Mouse (Mus musculus): ENCODE measurements around the gene Nhsl2.

The Nhsl2 gene

DNA sequence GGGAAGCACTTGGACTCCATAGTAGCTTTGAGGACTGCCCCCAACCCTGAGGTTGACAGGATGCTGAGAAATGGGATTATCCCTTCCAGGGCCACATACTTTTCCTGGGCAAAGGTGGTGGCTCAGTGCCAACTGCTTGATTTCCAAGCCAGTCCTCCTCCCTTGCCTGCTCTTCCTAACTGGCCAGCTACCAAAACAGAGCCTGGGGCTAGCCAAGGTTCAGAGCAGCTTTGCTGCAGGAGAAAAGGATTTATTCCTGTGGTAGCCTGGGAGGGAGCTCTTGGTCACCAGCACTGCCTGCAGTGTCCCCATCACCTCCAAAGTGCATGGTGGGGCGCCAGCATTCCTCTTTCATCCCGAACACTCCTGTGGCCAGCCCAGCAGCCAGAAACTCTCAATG, 188.3 kb downstream of the Nhsl2 start:
- in situ Hi-C loops (cut with MseI, MboI): no loop called here

DNA sequence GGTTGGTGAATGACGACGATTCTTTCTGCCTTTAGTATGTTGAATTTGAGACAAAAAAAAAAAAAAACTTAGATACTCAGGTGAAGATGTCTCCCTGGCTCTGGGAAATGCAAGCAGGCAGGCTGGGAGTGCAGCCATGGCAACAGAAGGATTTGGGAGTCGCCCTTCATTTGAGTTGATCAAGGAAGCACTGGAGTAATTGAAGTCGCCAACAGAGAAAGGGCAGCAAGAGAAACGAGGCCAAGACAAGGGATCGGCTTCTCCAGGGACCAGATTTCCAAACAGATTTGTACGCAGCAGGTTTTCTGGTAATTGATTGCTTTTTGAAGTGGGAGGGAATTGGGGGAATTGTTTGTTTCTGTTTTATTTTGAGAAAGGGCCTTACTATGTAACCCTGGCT, 192.4 kb downstream of the Nhsl2 start:
- in situ Hi-C loops (cut with MseI, MboI): loop anchor here in 1 of 2 experiments (10.0 kb wide), 1 partner anchor 57 kb away; no protein-coding TSS in a partner anchor

DNA sequence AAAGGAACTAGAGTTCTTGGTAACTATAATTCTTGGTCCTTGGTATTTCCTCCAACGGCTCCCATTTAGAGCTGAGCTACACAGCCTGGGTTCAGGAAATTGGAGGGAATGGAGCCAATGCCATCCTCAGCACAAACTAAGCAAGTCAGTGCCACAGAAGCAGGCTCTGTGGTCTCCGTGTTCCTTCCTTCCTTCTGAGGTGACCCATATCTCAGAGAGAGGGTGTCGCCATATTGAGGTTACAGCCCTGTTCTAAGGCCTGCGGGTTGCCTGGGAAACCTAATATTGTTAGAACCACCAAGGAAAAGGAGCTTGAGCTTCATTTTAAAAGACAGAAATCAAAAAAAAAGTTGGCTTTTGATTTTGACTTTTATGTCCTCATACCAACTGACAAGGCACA, 193.2 kb downstream of the Nhsl2 start:
- in situ Hi-C loops (cut with MseI, MboI): loop anchor here in 1 of 2 experiments (10.0 kb wide), 1 partner anchor 58 kb away; no protein-coding TSS in a partner anchor

DNA sequence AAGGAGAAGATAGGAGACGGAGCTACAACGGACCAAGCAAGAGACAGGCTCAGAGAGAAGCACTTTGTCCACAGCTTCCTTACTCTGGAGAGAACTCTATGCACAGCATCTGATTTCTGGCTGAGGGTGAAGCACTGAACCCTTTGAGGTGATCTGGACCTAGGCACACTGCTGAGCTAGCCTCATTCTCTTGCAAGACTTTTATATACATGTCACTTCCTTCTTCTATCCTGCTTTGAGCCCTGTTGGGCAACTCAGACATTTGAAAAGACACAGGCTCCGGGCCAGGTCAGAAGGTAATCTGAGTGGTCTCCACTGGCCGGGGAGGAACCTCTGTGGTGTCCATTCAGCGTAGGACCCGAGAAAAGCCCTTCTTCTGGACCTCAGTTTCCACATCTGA, 201.4 kb downstream of the Nhsl2 start:
- in situ Hi-C loops (cut with MseI, MboI): no loop called here

DNA sequence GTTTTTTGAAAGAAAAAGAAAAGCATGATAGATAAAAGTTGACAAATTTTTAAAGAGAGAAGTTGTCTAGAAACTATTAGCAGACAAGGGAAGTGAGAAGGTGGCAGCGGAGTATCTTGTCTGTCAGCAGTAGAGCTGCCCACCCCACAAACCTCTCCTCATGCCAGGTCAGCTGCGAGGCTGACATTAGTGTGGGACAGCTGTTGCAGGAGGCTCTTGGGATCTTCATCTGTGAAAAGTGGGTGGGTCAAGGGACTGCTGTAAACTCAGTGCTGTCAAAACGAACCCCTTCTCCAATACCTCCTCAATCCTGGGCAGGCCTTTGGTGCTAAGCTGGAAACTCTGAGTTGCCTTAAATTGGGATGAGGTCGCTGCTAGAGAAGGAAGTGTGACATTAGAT, 202.0 kb downstream of the Nhsl2 start:
- in situ Hi-C loops (cut with MseI, MboI): no loop called here

DNA sequence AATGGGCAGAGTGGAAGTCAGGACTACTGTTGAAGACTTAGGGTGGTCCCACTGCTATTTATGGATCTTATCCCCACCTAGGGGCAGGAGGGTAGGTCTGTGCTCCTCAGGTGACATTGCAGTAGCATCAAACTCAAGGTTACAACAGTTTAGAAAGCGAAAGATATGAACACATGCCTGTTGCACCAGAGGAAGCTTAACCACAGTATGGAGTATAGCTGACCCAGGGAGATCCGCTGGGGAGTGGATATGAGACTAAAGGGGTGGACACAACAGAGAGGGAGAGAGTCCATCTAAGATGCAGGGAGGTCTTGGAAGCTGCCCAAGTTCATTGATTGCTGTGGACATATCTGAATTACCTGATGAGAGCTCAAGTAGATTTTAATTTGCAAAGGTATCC, 204.2 kb downstream of the Nhsl2 start:
- in situ Hi-C loops (cut with MseI, MboI): no loop called here

DNA sequence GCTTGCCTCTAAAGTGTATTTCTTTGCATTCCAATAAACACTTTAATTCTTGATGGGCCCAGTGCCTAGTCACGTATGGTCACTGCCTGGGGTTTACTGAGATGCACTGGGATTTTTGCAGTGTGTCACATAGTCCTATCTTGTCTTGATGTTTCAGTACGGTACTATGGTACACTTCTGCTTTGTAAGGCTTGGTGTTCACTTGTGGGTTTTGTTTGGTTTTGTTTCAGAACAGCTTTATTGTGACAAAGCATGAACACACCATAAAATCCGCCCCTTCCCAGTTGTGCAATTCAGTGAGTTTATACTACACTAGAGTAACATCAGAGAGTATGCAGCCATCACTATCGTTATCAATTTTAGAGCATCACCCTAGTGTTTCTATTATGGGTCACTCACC, 204.8 kb downstream of the Nhsl2 start:
- in situ Hi-C loops (cut with MseI, MboI): no loop called here

DNA sequence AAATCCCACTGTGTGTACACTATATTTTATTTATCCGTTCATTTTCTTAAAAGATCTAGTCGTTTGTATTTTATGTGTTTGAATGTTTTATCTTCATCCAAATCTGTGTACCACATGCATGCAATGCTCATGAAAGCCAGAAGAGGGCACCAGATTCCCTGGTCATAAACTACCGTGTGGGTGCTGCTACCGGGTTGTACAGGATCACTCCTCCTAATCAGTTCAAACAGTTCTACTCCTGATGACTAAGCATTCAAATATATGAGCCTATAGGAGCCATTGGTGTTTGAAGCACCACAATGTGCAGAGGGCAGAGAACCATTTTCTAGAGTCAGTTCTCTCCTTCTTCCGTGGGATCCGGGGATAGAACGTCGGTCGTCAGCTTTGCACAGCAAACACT, 210.3 kb downstream of the Nhsl2 start:
- in situ Hi-C loops (cut with MseI, MboI): no loop called here

DNA sequence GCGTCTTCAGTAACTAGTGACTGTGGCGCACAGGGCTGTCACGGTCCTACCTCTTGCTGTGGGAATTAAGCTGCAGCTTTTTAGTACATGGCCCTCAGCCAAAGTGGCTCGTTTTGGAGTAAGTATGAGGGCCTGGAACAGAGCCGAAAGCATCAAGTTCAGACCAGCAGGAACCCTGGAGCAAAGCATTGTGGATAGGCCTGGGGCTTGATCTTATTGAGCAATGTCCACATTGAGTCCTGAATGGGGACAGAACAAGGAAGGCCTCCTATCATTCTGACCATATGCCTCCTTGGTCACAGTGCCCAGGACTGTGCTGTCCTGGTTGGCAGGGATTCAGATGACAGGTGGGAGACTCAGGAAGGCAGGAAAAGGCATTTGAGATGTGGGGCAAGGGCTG, 211.1 kb downstream of the Nhsl2 start:
- in situ Hi-C loops (cut with MseI, MboI): loop anchor here (10.0 kb wide), 1 partner anchor 105 kb away; no protein-coding TSS in a partner anchor

DNA sequence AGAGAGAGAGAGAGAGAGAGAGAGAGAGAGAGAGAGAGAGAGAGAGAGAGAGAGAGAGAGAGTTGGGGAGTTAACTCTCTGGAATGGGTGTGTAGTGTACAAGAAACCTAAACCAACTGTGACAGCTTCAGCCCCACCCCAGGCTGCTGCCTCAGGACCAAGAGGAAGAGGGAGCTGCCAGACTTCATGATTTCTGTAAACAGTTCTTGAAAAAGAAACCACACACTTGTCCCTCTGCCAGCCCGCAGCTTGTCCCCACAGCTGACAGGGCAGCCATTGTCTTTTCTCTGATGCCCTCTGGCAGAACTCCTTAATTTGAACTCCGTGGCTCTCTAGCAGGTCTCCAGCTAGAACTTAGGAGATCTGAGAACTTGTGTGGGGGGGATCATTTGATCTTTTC, 211.7 kb downstream of the Nhsl2 start:
- in situ Hi-C loops (cut with MseI, MboI): loop anchor here (10.0 kb wide), 1 partner anchor 106 kb away; no protein-coding TSS in a partner anchor

DNA sequence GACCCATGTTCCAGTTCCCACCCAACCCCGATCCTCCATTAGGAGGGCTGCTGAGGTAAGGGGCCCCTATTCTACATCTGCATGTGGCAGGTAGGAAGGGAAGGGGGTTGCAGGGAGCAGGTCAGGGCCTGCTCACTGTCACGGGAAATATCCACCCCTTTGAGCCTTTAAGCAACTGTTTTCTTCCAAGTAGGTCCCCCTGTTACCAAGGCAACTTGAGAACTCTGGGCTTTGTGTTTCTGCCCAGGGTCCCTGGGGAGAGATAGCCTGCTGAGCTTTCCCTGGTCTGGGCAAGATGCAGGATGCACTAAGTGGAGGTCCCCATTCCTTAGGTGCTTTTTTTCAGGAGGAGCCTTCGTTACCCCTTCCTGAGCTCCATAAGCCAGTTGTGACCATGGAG, 214.9 kb downstream of the Nhsl2 start:
- in situ Hi-C loops (cut with MseI, MboI): loop anchor here (10.0 kb wide), 1 partner anchor 109 kb away; no protein-coding TSS in a partner anchor

DNA sequence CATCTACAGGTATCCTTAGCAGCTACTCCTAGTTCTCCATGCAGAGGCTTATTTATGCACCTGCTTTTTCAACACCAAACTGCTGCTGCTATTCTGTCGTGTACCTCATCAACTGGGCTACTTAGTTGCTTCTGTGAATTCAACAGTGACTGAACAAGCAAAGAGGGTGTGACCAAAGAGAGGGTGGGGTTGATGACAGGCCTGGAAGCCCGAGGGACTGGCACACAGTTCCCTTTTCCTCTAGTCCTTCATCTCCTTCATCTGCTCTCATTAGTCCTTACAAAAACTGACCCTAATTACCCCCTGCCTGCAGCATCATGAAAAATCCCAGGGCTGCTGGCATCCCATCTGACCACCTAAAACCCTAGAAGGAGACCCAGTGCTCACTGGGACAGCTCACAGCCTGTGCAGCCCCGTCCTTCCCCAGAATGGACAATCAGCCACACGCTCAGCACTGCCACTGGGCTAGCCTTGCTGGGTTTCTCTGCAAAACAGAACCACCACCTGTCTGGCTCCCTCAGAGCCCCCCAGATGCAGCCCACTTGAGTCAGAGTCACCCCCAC, 216.1 kb downstream of the Nhsl2 start:
- in situ Hi-C loops (cut with MseI, MboI): loop anchor here (10.0 kb wide), 1 partner anchor 110 kb away; no protein-coding TSS in a partner anchor

DNA sequence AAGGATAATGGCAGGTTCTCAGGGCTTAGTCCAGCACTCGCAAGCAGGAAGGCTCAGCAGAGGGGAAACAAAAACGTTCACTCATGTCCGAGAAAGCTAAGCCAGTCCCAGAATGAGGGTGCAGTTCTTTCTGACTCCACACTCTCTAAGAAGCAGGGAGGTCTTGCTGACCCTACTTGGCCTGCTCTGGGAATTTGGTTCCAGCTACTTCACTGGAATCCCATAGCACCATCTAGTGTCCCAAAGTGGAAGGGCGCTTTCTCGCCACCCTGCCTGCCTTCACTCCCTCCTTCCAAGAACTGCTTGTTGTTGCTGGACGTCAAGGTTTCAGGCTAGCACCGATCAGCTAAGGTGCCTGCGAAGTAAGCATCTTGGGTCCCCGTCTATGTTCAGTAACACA, 216.9 kb downstream of the Nhsl2 start:
- in situ Hi-C loops (cut with MseI, MboI): loop anchor here (10.0 kb wide), 1 partner anchor 111 kb away; no protein-coding TSS in a partner anchor

DNA sequence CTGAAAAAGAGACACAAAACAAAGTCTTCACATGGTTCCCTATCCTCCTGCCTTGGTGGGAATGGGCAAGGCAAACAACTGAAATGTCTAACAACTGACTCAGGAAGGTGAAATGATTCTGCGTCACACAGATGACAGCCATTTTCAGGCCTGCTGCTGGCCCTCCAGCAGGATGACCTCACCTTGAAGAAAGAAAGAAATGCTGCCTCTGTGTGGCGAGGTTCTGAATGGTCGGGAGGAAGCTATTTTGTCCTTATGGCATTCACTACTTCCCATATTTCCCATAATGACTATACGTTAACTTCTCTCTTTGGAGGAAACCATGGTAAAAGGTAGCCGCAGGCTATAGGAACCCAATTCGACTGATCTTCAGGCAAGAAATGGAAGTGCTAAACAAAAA, 217.9 kb downstream of the Nhsl2 start:
- in situ Hi-C loops (cut with MseI, MboI): loop anchor here (10.0 kb wide), 1 partner anchor 112 kb away; no protein-coding TSS in a partner anchor

DNA sequence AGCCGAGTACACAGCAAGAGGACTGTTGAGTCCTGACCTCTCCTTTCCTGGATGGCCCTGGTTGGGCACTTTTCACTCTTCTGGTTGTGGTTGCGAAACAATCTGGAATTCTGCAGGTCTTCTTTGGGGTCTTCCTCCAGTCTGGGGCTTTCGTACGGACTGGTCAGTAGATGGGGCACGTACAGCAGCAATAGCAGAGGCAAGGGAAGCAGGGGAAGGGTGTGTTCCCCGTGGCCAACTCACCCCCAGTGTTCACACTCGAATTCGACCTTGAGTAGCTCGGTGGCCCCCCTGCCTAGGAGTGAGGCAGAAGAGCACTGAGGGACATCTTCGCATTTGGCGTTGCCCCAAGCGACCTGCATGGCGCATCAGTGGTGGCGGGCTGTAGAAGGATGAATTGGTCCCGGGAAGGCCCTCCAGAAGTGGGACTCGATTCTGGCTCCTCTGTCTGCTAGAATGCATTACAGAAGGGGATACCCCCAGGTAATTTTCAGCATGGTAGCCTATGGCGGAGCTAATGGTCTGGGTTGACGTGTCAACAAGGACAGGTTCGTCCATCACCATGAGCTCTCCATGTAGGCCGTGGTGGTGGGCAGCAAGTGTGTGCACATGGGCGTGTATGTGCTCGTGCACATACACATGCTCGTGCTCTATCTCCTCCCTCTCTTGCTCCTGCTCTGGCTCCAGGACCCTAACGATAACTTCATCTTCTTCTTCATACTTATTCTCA, 219.8 kb downstream of the Nhsl2 start:
- in situ Hi-C loops (cut with MseI, MboI): loop anchor here (10.0 kb wide), 1 partner anchor 114 kb away; no protein-coding TSS in a partner anchor

DNA sequence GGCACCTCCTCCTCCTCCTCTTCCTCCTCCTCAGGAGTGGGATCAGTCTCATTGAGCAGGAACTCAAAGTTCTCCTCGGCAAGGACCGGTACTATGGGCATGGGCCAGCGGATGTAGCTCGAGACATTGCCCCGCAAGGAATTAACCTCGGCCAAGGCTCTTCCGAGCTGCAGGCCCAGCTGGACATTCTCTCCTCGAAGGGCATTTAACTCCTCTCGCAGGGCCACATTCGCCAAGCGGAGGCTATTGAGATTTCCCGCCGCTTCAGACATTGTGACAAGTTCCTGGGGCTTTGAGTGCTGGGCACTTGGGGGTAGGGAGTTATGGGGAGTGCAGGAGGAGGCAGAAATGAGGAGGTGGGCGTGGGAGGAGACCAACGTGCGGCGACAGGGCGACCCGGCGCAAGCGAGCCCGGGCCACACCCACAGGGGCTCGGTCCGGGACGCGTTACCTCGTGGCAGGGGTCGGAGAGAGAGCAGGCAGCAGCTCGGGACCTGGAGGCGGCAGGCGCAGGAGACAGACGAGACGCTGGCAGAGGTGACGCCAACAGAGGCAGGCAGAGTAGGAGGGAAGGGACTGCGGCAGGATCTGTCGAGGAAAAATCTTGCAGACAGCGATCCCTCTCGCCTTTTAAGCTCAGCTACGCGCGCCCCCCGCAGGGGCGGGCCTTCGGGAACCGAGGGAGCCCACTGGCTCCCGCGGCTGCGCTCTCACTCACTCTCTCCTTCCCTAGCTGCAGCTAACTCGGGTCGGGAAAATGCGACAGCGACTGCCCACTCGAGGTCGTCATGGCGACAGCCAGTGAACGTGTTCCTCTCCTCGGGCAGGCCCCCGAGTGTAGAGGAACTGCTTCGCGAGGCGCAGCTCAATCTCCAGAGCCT, 221.6 kb downstream of the Nhsl2 start, which contains the start of gene Rtl5:
TSS of gene Rtl5 (minus strand) at position 714 of the 881 bp plus-strand sequence.
- in situ Hi-C loops (cut with MseI, MboI): no loop called here

DNA sequence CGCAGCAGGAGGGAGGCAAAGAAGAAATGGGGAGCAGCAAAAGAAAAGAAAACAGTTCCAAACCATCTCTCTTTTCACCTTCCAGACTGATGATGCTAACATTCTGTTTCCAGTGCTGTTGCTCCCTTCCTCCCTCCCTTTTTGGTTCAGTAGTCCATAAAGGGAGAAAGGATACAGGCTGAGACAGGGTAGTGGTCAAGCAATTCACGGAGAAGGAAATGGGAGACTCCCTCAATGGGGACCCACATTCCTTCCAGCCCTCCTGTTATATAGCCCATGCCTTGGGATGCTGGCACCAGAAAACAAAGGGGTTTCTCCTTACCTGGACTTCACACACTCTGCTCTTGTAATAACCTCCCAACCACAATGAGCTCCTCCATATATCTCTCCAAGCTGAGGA, 222.3 kb downstream of the Nhsl2 start:
- in situ Hi-C loops (cut with MseI, MboI): no loop called here

DNA sequence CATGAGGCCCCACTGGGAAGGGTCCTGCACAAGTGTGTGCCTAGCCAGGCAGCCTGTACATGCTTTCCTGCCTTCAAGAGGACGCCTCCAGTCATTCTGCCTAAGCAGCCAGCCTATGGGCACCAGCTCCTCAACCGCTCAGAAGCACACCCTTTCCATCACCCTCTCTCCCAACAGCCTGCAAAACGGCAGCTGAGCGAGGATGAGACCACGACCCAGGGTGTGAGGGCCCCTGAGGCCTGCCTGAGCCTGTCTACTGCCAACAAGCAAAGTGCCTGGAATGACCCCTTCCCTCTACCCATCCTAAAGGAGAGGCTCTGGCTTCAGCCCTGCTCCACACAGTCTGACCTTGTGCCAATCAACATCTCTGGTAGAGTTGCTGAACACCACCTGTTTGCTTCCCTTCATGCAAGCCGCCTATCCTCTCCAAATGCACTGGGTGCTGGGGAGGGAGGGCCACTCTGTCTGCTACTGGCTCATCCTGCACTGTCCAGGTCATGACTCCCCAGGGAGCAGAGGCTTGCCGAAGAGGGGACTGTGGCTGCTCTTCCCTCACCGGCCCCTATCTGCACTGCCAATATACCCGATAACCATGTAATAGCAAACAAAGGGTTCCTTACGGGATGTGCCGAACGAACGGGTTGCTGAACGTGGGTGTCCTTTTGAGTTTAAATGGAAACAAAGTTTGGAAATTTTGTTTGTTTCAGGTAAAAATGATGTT, 224.6 kb downstream of the Nhsl2 start:
- in situ Hi-C loops (cut with MseI, MboI): no loop called here

DNA sequence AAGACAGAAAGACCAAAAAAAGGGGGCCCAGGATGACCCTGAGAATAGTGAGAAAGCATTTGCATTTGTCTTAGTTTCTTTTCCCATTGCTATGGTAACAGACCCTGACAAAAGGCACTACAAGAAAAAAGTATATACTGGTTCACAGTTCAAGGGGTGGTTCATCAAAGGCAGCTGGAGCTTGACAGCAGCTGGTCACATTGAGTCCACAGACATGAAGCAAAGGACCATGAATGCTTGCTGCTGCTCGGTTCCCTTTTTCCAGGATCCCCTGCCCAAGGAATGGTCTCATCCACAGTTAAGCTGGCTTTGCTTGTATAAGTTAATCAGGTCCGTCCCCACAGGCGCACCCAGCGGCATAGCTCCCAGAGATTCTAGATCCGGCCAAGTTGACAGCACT, 225.2 kb downstream of the Nhsl2 start:
- in situ Hi-C loops (cut with MseI, MboI): no loop called here

DNA sequence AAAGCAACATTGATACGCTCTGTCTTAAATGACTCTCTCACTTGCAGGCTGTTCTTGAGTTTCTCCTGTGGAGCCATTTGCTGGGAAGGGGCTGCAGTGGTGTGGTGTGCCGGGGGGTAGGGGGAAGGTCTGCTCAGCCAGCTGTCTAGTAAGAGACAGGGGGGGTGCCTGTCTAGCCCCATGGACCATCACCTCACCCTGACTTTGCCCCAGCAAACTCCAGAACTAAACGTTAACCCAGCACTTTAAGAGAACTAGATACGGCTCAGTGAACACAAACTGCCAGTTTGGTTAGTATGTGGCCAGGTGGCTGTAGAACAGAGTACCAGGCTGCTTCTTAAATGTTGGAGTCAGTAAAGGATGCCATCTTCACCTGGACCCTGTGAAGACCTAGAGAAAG, 226.0 kb downstream of the Nhsl2 start:
- in situ Hi-C loops (cut with MseI, MboI): no loop called here
